Mouse (Mus musculus) right cerebral cortex, adult 2 months (tissue): ENCODE results near the gene Hsd17b11.
A peak's percentile ranks its signal among the peaks of the same experiment; 100 is the strongest.
"Not testable (repeated sequence)": the region's sequence is repeated elsewhere in the genome, so short reads cannot be mapped to it uniquely, and the experiment has no call there.

Experiments
- DNase-seq, 2 experiments: peaks; one replicate each; pipeline ENCODE4 v3.0.0; 2021 to 2022; ENCODE audit warnings: low spot score in 2 of 2

The Hsd17b11 gene

GRCm38 (mm10) chr5:104035824-104036223, 14.1 kb upstream of the Hsd17b11 start:
- DNase-seq, result no peak

GRCm38 (mm10) chr5:104035066-104035465, 13.3 kb upstream of the Hsd17b11 start:
- DNase-seq, result no peak

GRCm38 (mm10) chr5:104032434-104033097, 10.8 kb upstream of the Hsd17b11 start:
- DNase-seq, result no peak

- no peak for DNase-seq
Measured at GRCm38 (mm10) chr5:104025245-104025854, 3.6 kb upstream of the Hsd17b11 start.

GRCm38 (mm10) chr5:104024762-104025161, 3.0 kb upstream of the Hsd17b11 start:
- no peak for DNase-seq

- DNase-seq, result not testable (repeated sequence)
Measured at GRCm38 (mm10) chr5:104024193-104024592, 2.5 kb upstream of the Hsd17b11 start.

GRCm38 (mm10) chr5:104023289-104024020, 1.7 kb upstream of the Hsd17b11 start:
- DNase-seq, result no peak

- no peak for DNase-seq
Measured at GRCm38 (mm10) chr5:104022558-104022957, 839 bp upstream of the Hsd17b11 start.

GRCm38 (mm10) chr5:104011419-104011818, 10.3 kb downstream of the Hsd17b11 start:
- no peak for DNase-seq

GRCm38 (mm10) chr5:104010261-104010660, 11.5 kb downstream of the Hsd17b11 start:
- no peak for DNase-seq

- no peak for DNase-seq
Measured at GRCm38 (mm10) chr5:104009421-104009820, 12.3 kb downstream of the Hsd17b11 start.

GRCm38 (mm10) chr5:104007801-104008200, 13.9 kb downstream of the Hsd17b11 start:
- DNase-seq, result no peak

- DNase-seq, result no peak
Measured at GRCm38 (mm10) chr5:104006811-104007210, 14.9 kb downstream of the Hsd17b11 start.

- DNase-seq, result no peak
Measured at GRCm38 (mm10) chr5:104003955-104004354, 17.8 kb downstream of the Hsd17b11 start.

GRCm38 (mm10) chr5:104003256-104003931, 18.3 kb downstream of the Hsd17b11 start:
- no peak for DNase-seq

GRCm38 (mm10) chr5:104002549-104003255, 19.0 kb downstream of the Hsd17b11 start:
- no peak for DNase-seq

- DNase-seq, result peak; percentile 79 to 82
Measured at GRCm38 (mm10) chr5:103999738-104000137, 22.0 kb downstream of the Hsd17b11 start.

- DNase-seq, result peak; percentile 51 to 59
Measured at GRCm38 (mm10) chr5:103998739-103999138, 23.0 kb downstream of the Hsd17b11 start.

GRCm38 (mm10) chr5:103995181-103995580, 26.5 kb downstream of the Hsd17b11 start:
- DNase-seq, result peak; percentile 29 to 34

- no peak for DNase-seq
Measured at GRCm38 (mm10) chr5:103994669-103995068, 27.1 kb downstream of the Hsd17b11 start.

- no peak for DNase-seq
Measured at GRCm38 (mm10) chr5:103993601-103994000, 28.1 kb downstream of the Hsd17b11 start.

GRCm38 (mm10) chr5:103992831-103993230, 28.9 kb downstream of the Hsd17b11 start:
- DNase-seq, result no peak
